Mouse (Mus musculus) small intestine, adult 2 months (tissue): Measurements from ENCODE around the gene Slc12a8.

Source experiments
- CTCF ChIP-seq: fragments of 200-500 bp; IDR thresholded peaks from 2 replicates; pipeline ENCODE4 v1.5.1; 2012; ENCODE audit warnings: low read depth, mild to moderate bottlenecking, control low read depth, inconsistent platforms, low read length, moderate library complexity, mixed read lengths; ENCODE audit not compliant: insufficient replicate concordance, insufficient read length; ENCODE audit errors: extremely low read depth
- POLR2A ChIP-seq: fragments of 200-500 bp; IDR thresholded peaks from 2 replicates; pipeline ENCODE4 v1.6.1; 2012; ENCODE audit warnings: low read depth, mild to moderate bottlenecking, control low read depth, inconsistent platforms, low read length, moderate library complexity

DNA sequence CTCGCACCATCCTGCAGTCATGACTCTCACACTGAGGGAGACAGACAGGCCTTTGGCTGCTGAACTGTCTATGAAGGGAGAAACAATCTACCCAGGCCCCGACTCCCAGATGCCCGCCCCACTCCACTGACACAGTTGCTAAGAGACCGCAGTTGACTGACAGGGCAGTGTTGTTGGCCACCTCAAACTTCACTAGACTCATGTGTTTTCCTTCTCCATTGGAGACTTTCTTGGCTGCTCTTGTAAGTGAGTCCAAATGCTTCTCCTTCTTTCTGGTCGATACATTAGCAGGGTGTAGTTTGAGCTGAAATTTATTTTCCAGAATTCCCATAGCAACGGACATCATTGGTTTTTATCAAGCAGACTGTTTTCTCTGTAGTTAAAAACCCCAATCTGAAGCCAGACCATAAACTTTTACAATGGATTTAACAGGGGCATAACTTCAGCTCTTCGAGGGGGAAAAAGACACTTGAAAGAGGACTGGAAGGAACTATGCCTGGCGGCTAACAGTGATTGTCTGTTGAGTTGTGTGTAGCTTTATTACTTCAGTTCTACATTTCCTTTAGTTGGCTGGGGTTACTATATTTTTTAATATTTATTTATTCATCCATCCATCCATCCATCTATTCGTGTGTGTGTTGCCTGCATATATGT is 36.7 kb downstream of the Slc12a8 start:
- TF ChIP-seq CTCF (no peak), POLR2A (no peak)
